Mouse (Mus musculus): Measurements from ENCODE around the gene Stx1b.

Stx1b gene

DNA sequence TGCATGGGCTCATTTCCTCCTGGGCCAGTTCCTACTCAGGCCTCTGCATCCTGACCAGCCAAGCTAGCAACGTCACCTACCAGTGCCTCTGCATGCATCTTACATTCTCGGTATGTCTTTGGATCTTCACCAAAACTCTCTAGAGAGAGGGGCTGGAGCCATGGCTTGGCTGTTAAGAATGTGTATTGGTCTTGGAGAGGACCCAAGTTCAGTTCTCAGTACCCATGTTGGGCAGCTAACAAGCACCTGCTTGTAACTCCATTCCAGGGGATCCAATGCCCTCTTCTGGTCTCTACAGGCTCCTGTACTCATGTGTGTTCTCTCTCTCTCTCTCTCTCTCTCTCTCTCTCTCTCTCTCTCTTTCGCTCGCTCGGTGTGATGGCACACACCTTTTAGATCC, 6.6 kb downstream of the Stx1b start:
- in situ Hi-C loops (cut with MboI; ENCODE audit: unreplicated experiment in 2 of 2): no loop called here

DNA sequence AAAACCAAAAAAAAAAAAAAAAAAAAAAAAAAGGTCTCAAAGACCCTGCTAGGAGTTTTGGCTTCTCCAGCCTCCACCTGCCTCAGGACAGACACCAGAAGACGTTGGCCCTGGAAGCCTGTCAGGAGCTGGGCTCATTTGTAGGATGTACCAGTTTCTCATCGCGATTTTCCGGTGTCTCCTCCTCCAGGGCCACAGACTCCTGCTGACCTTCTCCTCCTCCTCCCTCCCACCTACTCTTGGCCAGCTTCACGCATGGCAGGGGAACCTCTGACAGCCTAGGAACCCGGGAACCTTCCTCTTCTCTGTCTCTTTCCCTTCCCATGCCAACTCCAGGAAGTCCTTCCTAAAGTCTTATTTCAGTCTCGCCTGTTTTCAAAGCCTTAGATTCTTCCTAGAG, 7.3 kb downstream of the Stx1b start:
- in situ Hi-C loops (cut with MboI; ENCODE audit: unreplicated experiment in 2 of 2): no loop called here

DNA sequence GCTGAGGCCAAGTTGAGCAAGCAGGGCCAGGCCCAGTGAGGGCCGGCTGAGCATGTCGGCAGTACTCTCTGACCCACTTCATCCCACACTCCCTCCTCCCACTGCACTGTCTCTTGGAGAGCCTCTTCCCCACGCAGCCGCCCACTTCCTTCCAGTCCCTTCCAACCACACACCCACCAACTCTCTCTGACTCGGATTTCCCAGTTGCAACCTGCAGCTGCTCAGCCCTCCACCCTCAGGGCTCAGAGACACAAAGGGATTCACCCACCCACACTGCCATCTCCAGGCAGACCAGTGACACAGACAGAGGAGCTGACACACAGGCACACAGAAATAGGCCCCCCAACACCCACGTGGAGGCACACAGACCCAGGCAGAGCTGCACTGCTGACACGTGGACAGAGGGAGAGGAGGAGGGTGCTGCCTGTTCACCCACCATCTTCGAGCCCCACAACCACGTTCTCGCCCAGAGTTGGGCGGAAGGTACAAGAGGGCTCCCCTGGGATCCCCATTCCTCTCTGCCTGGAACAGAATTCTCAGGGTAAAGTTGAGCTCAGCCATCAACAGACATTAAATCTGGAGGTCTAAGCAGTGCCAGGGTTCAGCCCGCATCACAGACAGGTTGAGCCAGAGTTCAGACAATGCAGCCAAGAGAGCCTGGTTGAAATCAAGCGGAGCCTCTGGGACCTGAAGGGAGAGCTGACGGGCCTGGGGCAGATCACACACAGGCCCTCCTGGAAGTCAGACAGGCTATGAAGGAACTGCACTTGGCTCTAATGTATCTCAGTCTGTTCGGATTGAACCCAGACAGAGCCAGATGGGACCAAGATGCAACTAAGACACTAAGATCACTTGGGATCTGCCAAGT, 8.2 kb downstream of the Stx1b start:
- in situ Hi-C loops (cut with MboI; ENCODE audit: unreplicated experiment in 2 of 2): no loop called here

DNA sequence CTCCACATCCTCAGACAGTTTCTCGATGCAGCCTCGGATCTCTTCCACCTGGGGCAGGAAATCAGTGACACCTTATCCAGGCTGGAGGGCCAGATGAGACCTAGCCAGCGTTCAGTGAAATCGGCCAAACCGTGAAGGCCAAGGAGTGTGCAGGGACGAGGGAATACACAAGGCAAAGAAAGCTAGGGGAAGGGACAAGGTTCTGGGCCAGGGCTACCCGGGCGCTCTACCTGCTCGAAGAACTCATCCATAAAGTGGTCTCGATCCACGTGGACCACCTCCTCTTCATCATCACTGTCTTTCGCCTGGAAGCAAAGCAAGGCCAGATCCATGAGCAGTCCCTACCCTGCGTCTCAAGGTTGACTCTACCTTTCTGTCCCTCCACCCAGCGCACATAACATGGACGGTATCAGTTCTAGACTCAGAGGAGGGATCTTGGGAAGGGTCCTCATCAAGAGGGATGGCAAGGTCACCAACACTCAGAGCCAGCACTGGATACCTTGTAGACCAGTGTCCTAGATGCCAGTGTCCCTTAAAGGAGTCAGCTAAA, 9.2 kb downstream of the Stx1b start:
- in situ Hi-C loops (cut with MboI; ENCODE audit: unreplicated experiment in 2 of 2): no loop called here

DNA sequence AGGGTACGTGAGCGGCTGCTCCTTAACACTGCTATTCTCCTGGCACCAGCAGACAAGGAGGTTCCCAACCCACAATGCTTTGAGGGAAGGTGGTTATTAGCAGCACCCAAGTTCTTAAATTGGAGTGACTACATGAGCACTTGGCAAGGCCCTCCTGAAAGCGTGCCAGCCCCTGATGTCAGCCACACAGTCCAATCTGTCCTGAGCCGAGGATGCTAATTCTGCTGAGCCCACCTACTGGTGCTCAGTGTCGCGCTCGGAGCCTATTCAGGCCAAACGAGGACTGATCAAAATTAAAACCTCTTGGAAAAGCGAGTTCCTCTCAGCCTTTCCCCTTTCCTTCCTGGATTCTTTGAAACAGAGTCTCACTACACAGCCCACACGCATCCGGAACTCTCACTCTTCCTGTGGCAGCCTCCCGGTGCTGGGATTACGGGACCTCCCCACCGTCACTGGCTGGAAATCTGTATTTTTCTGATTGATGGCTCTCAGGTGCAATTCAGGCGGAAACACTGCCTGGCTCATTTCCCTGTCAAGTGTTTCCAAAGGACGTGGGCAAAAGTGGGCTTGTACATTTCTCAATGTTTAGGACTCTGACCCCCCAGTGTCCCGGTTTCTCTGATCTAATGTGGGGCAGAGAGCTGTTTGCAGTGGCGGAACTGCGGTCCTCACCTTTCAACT, 10.0 kb downstream of the Stx1b start:
- in situ Hi-C loops (cut with MboI; ENCODE audit: unreplicated experiment in 2 of 2): no loop called here

DNA sequence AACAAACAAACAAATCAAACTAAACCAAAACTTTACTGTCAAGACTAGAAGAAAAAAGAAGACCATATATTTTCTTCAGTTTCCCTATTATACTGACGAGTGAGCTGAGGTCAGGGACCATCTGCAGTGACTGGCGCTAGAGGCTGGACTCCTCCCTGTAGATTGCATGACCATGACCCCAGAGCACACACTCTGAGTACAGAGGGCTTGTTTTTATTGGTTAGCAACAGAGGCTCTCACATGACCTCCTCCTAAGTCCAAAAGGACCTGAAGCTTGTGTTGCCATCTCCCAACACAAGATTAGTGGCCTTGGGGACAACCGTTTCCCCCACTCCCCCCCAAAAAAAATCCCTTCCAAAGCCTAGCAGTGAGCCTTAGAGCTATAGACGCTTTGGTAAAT, 10.5 kb downstream of the Stx1b start:
- in situ Hi-C loops (cut with MboI; ENCODE audit: unreplicated experiment in 2 of 2): no loop called here

DNA sequence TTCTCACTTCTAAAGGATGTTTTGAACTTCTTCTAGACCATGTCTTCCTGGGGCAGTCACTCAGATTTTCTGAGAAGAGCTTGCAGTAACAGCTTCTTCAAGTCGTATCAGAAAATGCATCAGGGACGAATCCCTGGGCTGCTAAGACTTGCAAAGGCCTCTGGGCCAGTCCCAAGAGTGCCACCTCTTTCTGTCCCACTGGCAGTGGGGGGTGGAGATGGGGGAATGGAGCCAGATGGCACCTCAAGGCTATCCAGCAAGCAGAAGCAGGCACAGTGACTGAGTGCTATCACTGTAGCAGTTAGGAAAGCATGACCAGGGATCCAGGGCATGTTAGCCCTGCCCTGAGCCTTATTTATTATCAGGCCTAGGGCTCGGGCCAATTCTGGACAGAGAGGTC, 12.1 kb downstream of the Stx1b start:
- in situ Hi-C loops (cut with MboI; ENCODE audit: unreplicated experiment in 2 of 2): no loop called here

DNA sequence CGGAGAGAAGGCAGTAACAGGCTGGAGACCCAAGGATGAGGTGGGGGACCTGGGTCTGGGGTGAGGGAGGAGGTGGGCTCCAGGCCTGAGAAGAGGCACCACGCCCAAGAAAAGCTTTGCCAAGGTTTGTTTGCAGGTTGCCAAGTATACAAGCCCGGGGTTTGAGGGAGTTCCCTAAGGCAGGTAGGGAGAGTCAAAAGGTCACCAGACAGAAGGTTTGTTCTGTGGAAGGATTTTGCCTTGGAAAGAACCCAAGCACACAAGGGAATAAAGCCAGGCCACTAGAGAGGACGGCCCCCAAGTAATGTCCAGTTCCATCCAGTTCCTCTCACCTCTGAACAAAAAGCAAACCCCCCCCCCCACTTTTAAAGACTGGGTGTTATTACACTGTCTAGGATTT, 13.1 kb downstream of the Stx1b start:
- in situ Hi-C loops (cut with MboI; ENCODE audit: unreplicated experiment in 2 of 2): no loop called here

DNA sequence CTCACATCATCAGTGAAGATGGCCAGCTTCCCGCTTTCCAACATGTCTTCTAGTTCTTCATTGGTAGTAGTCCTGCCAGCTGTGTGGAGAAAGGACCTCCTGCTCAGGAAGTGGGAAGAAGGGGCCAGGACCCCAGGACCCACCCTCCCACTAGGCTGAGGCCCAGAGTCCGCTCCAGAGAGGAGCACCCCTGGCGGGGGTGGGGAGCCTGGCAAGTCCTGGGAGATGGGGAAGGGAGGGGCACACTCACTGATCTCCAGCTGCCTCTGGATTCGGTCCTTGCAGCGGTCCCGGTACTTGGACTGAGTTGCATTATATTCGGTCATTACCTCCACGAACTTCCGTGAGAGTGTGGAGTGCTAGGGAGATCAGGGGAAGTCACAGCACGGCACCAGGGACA, 13.7 kb downstream of the Stx1b start:
- in situ Hi-C loops (cut with MboI; ENCODE audit: unreplicated experiment in 2 of 2): no loop called here

DNA sequence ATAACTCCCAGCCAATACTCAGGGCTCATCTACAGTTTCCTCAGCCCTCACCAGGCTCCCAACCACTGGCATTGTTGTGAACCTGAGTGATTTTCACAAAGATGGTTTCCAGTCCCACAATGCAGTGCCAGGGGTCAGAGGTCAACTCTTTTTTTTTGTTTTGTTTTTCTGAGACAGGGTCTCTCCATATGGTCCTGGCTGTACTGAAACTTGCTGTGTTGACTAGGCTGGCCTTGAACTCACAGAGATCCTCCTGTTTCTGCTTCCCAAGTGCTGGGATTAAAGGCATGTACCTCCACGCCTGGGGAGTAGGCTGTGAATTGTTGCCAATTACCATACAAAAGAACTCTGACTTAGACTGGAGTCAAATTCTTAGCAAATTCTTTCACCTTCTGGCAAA, 14.5 kb downstream of the Stx1b start:
- in situ Hi-C loops (cut with MboI; ENCODE audit: unreplicated experiment in 2 of 2): loop anchor here in 1 of 2 experiments (10.0 kb wide), 1 partner anchor 135 kb away; the partner anchor contains the start of gene Prss36

DNA sequence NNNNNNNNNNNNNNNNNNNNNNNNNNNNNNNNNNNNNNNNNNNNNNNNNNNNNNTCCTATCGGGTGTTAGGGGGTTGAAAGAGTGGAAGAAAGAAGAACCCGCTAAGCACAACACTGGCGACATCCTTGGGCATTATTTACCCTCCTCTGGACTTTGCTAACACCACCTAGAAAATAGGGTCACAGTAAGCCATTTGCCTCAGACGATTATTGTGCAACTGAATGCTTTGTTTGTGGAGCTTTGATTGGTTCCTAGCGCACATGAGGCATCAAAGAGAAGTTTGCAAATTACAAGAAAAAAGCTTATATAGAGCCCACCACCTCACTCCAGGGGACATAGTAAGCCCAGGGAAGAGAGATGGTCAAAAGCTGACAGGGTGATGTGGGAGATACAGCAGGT, 15.5 kb downstream of the Stx1b start:
- in situ Hi-C loops (cut with MboI; ENCODE audit: unreplicated experiment in 2 of 2): loop anchor here in 1 of 2 experiments (10.0 kb wide), 1 partner anchor 136 kb away; the partner anchor contains the start of gene Prss36

DNA sequence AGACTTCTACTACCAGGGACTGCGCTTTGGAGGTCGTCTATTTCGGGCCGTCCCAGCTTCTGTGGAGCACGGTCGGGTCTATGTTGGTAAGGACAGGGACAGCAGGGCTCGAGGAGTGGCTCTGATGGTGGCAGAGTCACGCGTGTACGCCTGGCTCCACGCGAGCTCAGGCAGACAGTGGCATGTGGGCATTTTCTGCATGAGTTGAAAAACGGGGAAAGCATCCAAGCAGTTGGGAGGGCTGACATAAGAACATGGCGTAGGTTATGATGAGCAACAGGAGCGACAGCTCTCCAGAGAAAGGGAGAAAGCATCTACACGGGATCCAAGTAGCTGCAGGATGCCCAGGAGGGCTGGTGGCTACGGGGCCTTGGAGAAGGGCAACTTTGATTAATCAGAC, 22.0 kb downstream of the Stx1b start:
- in situ Hi-C loops (cut with MboI; ENCODE audit: unreplicated experiment in 2 of 2): loop anchor here in 1 of 2 experiments (10.0 kb wide), 1 partner anchor 142 kb away; the partner anchor contains the start of gene Prss36

DNA sequence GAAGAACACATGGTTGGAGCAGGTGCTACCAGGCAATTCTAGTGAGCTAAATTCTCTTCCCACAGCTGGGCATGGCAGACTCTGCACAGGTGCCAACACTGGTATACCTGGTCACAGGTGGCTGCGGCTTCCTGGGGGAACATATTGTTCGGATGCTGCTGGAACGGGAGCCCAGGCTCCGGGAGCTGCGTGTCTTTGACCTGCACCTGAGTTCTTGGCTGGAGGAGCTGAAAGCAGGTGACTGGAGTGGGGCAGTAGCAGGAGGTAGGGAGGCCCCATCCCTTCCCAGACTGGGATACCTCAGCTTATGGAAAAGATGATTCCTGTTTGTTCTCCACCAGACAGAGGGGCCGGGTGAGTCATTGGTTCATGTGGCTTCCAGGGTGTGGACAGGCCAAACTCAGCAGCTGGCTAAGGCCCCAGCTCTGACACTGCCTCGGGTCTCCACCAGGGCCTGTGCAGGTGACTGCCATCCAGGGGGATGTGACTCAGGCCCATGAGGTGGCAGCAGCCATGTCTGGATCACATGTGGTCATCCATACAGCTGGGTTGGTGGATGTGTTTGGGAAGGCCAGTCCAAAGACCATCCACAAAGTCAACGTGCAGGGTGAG, 23.2 kb downstream of the Stx1b start:
- in situ Hi-C loops (cut with MboI; ENCODE audit: unreplicated experiment in 2 of 2): loop anchor here in 1 of 2 experiments (10.0 kb wide), 1 partner anchor 144 kb away; the partner anchor contains the start of gene Prss36

DNA sequence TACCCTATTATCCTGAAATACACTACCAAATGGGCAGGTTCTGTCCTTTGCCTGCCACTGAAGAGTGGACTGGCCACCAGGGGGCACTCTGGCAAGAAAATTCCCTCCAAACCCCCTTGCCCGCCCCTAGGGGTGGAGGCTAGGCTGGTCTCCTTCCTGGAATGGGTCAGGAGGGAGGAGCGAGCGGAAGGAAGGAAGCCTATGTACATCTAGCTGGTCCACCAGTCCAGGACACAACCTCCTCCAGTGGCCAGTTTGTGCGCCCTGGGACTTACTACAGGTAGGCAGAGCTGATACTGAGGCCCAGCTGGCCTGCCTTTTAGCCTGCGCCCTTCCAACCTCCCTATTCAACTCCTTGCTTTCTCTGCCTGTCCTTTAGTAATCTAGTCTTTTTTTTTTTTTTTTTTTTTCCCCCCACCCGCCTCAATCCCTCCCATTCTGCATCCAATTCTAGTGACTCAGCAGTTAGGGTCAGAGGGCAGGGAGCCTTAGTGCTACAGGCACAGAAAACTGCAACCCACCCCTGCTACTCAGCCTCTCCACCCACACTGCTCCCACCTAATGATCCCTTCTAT, 23.8 kb downstream of the Stx1b start, which contains the start of gene Hsd3b7:
Gene Hsd3b7, plus strand, starts transcription at position 170 of the 575 bp plus-strand sequence.
- in situ Hi-C loops (cut with MboI; ENCODE audit: unreplicated experiment in 2 of 2): loop anchor here in 1 of 2 experiments (10.0 kb wide), 1 partner anchor 144 kb away; the partner anchor contains the start of gene Prss36

DNA sequence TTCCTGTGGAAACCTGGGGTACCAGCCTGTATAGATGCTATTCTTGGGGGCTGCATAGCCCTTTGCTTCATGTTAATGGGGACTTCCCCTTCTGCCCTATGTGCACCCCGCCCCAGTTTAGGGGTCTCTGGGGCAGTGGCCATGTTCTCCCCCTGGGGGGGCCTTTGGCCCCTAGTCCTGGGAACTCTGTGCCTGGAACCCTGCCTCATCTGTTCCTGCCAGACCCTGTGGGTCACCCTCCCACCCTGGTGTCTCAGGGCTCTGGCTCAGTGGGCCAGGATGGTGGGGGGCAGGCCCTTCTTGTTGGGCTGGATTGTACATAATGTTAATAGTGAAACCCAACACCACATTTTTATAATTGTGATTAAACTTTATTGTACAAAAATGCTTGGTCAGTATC, 24.6 kb downstream of the Stx1b start:
- in situ Hi-C loops (cut with MboI; ENCODE audit: unreplicated experiment in 2 of 2): loop anchor here (10.0 to 25.0 kb wide), 2 partner anchors 145 to 913 kb away; partner anchors contain the start of gene Prss36 (in 1 of the 2)

DNA sequence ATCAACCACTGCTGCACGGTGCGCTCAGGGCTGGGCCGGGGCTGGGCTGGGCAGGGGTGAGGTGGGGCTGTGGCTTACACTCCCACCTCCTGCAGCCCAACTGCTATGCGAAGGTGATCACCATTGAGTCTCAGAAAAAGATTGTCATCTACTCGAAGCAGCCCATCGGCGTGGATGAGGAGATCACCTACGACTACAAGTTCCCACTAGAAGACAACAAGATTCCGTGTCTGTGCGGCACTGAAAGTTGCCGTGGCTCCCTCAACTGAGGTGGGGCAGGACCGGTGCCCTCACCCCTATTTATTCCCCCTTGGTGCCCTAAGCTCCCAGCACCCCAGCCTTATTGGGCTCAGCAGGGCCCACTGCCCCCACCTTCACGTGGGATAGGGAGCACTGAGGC, 25.1 kb downstream of the Stx1b start:
- in situ Hi-C loops (cut with MboI; ENCODE audit: unreplicated experiment in 2 of 2): loop anchor here (25.0 kb wide), 1 partner anchor 913 kb away; no protein-coding TSS in a partner anchor

DNA sequence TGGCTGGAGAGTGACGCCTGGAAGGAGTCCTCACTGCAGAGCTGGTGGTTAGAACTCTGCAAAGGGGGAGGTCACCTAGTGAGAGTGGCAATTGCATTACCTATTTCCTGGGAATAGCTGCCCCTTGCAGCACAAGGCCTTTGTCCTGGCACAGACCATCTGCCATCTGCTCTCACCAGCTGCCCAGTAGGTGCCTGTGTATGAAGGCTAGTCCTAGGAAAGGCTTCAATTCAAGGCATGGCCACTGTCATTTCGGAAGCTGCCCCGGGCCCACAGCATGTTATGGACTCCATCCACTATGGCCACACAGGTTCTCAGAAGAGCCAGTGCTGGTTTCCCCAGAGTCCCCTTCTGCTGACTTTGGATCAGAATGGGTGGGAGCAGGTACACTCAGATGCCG, 25.8 kb downstream of the Stx1b start:
- in situ Hi-C loops (cut with MboI; ENCODE audit: unreplicated experiment in 2 of 2): loop anchor here (25.0 kb wide), 1 partner anchor 914 kb away; no protein-coding TSS in a partner anchor

DNA sequence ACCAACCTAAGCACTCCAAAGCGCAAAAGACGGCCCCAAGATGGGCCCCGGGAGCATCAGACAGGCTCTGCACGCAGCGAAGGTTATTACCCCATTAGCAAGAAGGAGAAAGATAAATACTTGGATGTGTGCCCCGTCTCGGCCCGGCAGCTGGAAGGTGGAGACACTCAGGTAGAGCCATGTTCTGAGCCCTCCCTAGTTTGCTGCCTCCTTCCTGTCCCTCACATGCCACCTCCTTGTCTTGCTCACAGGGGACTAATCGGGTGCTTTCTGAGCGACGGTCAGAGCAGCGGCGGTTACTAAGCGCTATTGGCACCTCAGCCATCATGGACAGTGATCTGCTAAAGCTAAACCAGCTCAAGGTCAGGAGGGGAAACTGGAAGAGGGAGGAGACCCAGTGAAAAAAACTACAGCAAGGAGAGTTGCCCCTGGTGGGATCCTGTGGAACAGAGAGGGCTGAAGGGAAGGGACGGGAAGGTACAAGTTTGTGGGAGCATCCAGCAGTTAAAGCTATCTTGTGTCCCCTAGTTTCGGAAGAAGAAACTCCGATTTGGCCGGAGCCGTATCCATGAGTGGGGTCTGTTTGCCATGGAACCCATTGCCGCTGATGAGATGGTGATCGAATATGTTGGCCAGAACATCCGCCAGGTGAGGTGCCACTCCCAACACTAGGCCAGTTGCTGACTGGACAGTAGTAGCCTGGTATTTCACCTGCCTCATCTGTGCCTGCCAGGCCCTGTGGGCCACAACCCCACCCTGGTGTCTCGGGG, 27.1 kb downstream of the Stx1b start:
- in situ Hi-C loops (cut with MboI; ENCODE audit: unreplicated experiment in 2 of 2): loop anchor here (25.0 kb wide), 1 partner anchor 915 kb away; no protein-coding TSS in a partner anchor

DNA sequence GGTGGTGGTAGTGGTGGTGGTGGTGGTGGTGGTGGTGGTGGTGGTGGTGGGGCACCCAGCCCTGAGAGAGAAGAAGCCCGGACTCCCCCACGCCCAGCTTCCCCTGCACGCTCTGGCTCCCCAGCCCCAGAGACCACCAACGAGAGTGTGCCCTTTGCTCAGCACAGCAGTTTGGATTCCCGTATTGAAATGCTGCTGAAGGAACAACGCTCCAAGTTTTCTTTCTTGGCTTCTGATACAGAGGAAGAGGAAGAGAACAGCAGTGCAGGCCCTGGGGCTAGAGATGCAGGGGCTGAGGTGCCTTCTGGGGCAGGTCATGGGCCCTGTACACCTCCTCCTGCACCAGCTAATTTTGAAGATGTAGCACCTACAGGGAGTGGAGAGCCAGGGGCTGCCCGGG, 39.0 kb downstream of the Stx1b start, which contains the start of gene Gm49388:
Gene Gm49388, plus strand, starts transcription at position 301 of the 400 bp plus-strand sequence.
- in situ Hi-C loops (cut with MboI; ENCODE audit: unreplicated experiment in 2 of 2): loop anchor here (25.0 kb wide), 1 partner anchor 927 kb away; no protein-coding TSS in a partner anchor

All from v-Abl transformed pro-B cells (cell line).